In the genomic region with DNA sequence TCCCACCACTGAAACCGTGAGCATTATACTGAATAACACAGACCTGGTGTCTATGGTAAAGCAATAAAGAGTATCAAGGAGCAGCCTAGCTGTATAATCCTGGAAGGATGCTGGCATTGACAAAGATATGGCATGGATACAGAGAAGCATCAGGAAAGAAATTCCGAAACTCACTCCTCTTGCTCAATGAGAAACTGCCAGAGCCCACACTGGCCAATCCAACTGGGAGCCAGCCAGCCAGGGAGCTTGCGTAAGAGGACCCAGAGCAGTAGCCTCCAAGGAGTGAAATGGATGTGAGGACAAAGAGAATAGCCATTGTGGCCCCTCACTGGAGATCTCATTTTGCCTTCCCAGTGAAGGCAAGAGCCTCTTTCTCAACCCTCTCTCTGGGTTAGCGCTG, we compare ENCODE assay signal across 11 mouse cellular contexts. TPM values are rescaled to one million over a fixed set of nuclear protein-coding genes. Genes with fewer than 3 reads are reported as not detected.
DNase-seq lines count a peak whose midpoint lies in the region; ATAC-seq and TF ChIP-seq lines count a peak whose summit lies in the region.
"Had no signal": no experiment of that assay in that cellular context is flagged by ENCODE, and none has a peak within 500 bp of the region (broad histone marks: within the 10 kb centered on the region; RNA-seq: fewer than 3 reads in every experiment).

No protein-coding gene starts in this region.

- TF ChIP-seq CTCF in lung, embryonic 14.5 days (IDR thresholded peaks at IDR 0.05; ENCODE audit: low read depth), result no peak

- H3K27me3 ChIP-seq in lung, embryonic 14.5 days (ENCODE audit: insufficient read depth, low read length), result no peaks in the 10 kb centered on the region
- H3K27me3 ChIP-seq: embryonic facial prominence, embryonic 13.5 days; neural tube, embryonic 12.5 days had no signal

- H3K36me3 ChIP-seq in lung, embryonic 14.5 days (ENCODE audit: insufficient read depth), result no peaks in the 10 kb centered on the region
- H3K36me3 ChIP-seq: embryonic facial prominence, embryonic 13.5 days; neural tube, embryonic 12.5 days had no signal

- no peak overlapping the region for H3K27ac ChIP-seq in lung, embryonic 14.5 days (ENCODE audit: low read depth)
- H3K27ac ChIP-seq: embryonic facial prominence, embryonic 13.5 days; macrophage; neural tube, embryonic 12.5 days had no signal

- no peaks in the 10 kb centered on the region for H3K9me3 ChIP-seq in lung, embryonic 14.5 days (ENCODE audit: low read depth, low read length)
- H3K9me3 ChIP-seq: embryonic facial prominence, embryonic 13.5 days; neural tube, embryonic 12.5 days had no signal

- WGBS in lung, embryonic 14.5 days, result 88% methylated on average over 4 of the region's 4 CpGs

- no peak overlapping the region for H3K9ac ChIP-seq in lung, embryonic 14.5 days
- H3K9ac ChIP-seq: embryonic facial prominence, embryonic 13.5 days; neural tube, embryonic 12.5 days had no signal

- no peak overlapping the region for H3K4me3 ChIP-seq in lung, embryonic 14.5 days (ENCODE audit: low read depth, low read length)
- H3K4me3 ChIP-seq: embryonic facial prominence, embryonic 13.5 days; neural tube, embryonic 12.5 days had no signal

- no peaks in the 10 kb centered on the region for H3K4me1 ChIP-seq in lung, embryonic 14.5 days (ENCODE audit: insufficient read depth)
- H3K4me1 ChIP-seq: neural tube, embryonic 12.5 days had no signal

- ATAC-seq in lung, embryonic 14.5 days (ENCODE audit: insufficient read depth), result no peak
- ATAC-seq in CD4-positive, CD25-positive, alpha-beta regulatory T cell, adult 4 months, result no peak

- peak; percentile 38 to 39 for DNase-seq in cerebellum, postnatal 14 days
- no peak for DNase-seq in cerebellum, adult 11-12 months
- peak; percentile 76 for DNase-seq in 3134 (ENCODE audit: extremely low read depth, insufficient read length, low spot score)
- DNase-seq in gastrocnemius, adult 8-10 months (ENCODE audit: low spot score in 2 of 2), result peak; percentile 57 to 73
- DNase-seq in lung, embryonic 14.5 days, result peak; percentile 32
- no peak for DNase-seq in frontal cortex, postnatal 25 days (ENCODE audit: low spot score in 2 of 2)
- DNase-seq in spleen, adult 12 weeks (ENCODE audit: low spot score), result no peak

- no peak overlapping the region for H3K4me2 ChIP-seq in lung, embryonic 14.5 days
- H3K4me2 ChIP-seq: embryonic facial prominence, embryonic 13.5 days; neural tube, embryonic 12.5 days had no signal

RNA-seq across cellular contexts. Expression of gene Snapc3, which starts 21.2 kb away (rescaled TPM):
- total RNA-seq in gastrocnemius, adult 8-10 months (2022), result 10 to 100 TPM in 1 of 4 experiments, 1 to 10 TPM in 3; 7.2 to 10.8 (median 9.5) TPM
- polyA plus RNA-seq in lung, embryonic 14.5 days (2014; fragmentation: Nextera tagmentation; extraction: Ambion mirVana), result 46.2 and 48.9 TPM in 2 replicates
- polyA plus RNA-seq in CD4-positive, CD25-positive, alpha-beta regulatory T cell, adult 4 months (2017; shearing (Covaris generic)), result 10 to 100 TPM; 39.8 to 48.2 TPM

Comparison
In these comparisons a context has a peak if more than half of its experiments do, and no peak if none do; other contexts are left out.
1. DNase-seq: peak in cerebellum, postnatal 14 days (2 of 2), 3134 (single experiment), gastrocnemius, adult 8-10 months (2 of 2) and lung, embryonic 14.5 days (single experiment); none in cerebellum, adult 11-12 months (single experiment), frontal cortex, postnatal 25 days (0 of 2) and spleen, adult 12 weeks (single experiment).